Mouse (Mus musculus): ENCODE data around the gene Ppan. TPM values are rescaled to one million over a fixed set of nuclear protein-coding genes. Genes with fewer than 3 reads are reported as not detected.

Ppan gene
- total RNA-seq (2023), result 114 to 135 TPM (median 121 TPM) in 4 replicates

GRCm38 (mm10) chr9:20887704-20888385 is at the start of gene Ppan:
Gene Ppan (plus strand): TSS chr9:20888175.

GRCm38 (mm10) chr9:20868448-20869001 is 19.4 kb upstream of the Ppan start, which contains the start of gene A230050P20Rik:
Gene A230050P20Rik (plus strand): TSS chr9:20868642.

GRCm38 (mm10) chr9:20879097-20879792 is 8.7 kb upstream of the Ppan start, which contains the start of gene Angptl6:
Gene Angptl6 (minus strand): TSS chr9:20879727.

GRCm38 (mm10) chr9:20898511-20899073 is 10.6 kb downstream of the Ppan start, which contains the start of gene Eif3g:
Gene Eif3g (minus strand): TSS chr9:20898623.

Other genes with a start within 250 kb of the Ppan start
- gene Ubl5, start 245.3 kb upstream of the Ppan start, total RNA-seq (2023), result 353 to 420 TPM (median 370 TPM) in 4 replicates
- 73.5 to 85.4 TPM (median 77.5 TPM) in 4 replicates for gene Fbxl12, start 243.4 kb upstream of the Ppan start, total RNA-seq (2023)
- gene Pin1, start 236.1 kb upstream of the Ppan start, total RNA-seq (2023), result 15.6 to 17.9 TPM (median 17.0 TPM) in 4 replicates
- gene Olfm2, start 141.8 kb upstream of the Ppan start, total RNA-seq (2023), result not detected in 4 replicates
- 0.75 to 2.1 TPM (median 1.3 TPM) in 4 replicates for gene Col5a3, start 73.1 kb upstream of the Ppan start, total RNA-seq (2023)
- not detected in 4 replicates for gene Rdh8, start 69.7 kb upstream of the Ppan start, total RNA-seq (2023)
- gene A230050P20Rik, start 19.5 kb upstream of the Ppan start, total RNA-seq (2023), result 45.8 to 56.2 TPM (median 51.6 TPM) in 4 replicates
- 0.49 to 2.0 TPM (median 1.0 TPM) in 4 replicates for gene Angptl6, start 8.4 kb upstream of the Ppan start, total RNA-seq (2023)
- gene Eif3g, start 10.4 kb downstream of the Ppan start, total RNA-seq (2023), result 165 to 183 TPM (median 181 TPM) in 4 replicates
- gene Dnmt1, start 71.7 kb downstream of the Ppan start, total RNA-seq (2023), result 67.0 to 72.1 TPM (median 69.3 TPM) in 4 replicates
- 2.3 to 3.2 TPM (median 3.1 TPM) in 4 replicates for gene S1pr2, start 88.6 kb downstream of the Ppan start, total RNA-seq (2023)
- gene Mrpl4, start 114.6 kb downstream of the Ppan start, total RNA-seq (2023), result 52.3 to 59.0 TPM (median 57.1 TPM) in 4 replicates
- 49.4 to 53.1 TPM (median 50.5 TPM) in 4 replicates for gene Icam1, start 127.8 kb downstream of the Ppan start, total RNA-seq (2023)
- gene Icam4, start 141.2 kb downstream of the Ppan start, total RNA-seq (2023), result 0.63 TPM in 1 of 4 replicates, not detected in the others
- 0.20 to 0.33 TPM in 2 of 4 replicates, not detected in the others for gene Icam5, start 143.9 kb downstream of the Ppan start, total RNA-seq (2023)
- not detected in 4 replicates for gene Zglp1, start 178.9 kb downstream of the Ppan start, total RNA-seq (2023)
- gene Gm49373, start 184.9 kb downstream of the Ppan start, total RNA-seq (2023), result 1.3 to 1.9 TPM (median 1.6 TPM) in 4 replicates
- gene Fdx1l, start 185.4 kb downstream of the Ppan start, total RNA-seq (2023), result 20.9 to 28.2 TPM (median 25.9 TPM) in 4 replicates
- 9.4 to 13.1 TPM (median 9.8 TPM) in 4 replicates for gene Gm38431, start 203.8 kb downstream of the Ppan start, total RNA-seq (2023)
- 111 to 115 TPM (median 113 TPM) in 4 replicates for gene Raver1, start 203.8 kb downstream of the Ppan start, total RNA-seq (2023)
- 46.8 to 61.2 TPM (median 51.4 TPM) in 4 replicates for gene Tyk2, start 243.1 kb downstream of the Ppan start, total RNA-seq (2023)

Data from B cell, adult 62 days (primary cell).